Mouse (Mus musculus) monocyte, adult 2 months (primary cell): ENCODE data around the gene Tcf3.

Source experiments
- DNase-seq, 2 experiments: peaks; one replicate each; pipeline ENCODE4 v3.0.0; 2022; ENCODE audit warnings: low spot score in 2 of 2, low read depth in 1 of 2

Gene Tcf3

GRCm38 (mm10) chr10:80386735-80387471 is 46.5 kb downstream of the Tcf3 start:
- DNase-seq = no peak

- no peak for DNase-seq
Measured at GRCm38 (mm10) chr10:80385811-80386734, 47.4 kb downstream of the Tcf3 start.

GRCm38 (mm10) chr10:80385310-80385709 is 48.1 kb downstream of the Tcf3 start:
- no peak for DNase-seq

GRCm38 (mm10) chr10:80384709-80385108 is 48.7 kb downstream of the Tcf3 start:
- no peak for DNase-seq

- DNase-seq = no peak
Measured at GRCm38 (mm10) chr10:80384115-80384639, 49.3 kb downstream of the Tcf3 start.

GRCm38 (mm10) chr10:80383431-80383830 is 50.0 kb downstream of the Tcf3 start:
- DNase-seq = no peak

GRCm38 (mm10) chr10:80382641-80383365 is 50.6 kb downstream of the Tcf3 start:
- no peak for DNase-seq

GRCm38 (mm10) chr10:80377716-80378115 is 55.7 kb downstream of the Tcf3 start:
- DNase-seq = no peak

- peak; percentile 78 to 80 for DNase-seq
Measured at GRCm38 (mm10) chr10:80376160-80376559, 57.3 kb downstream of the Tcf3 start.

GRCm38 (mm10) chr10:80374063-80374462 is 59.4 kb downstream of the Tcf3 start:
- DNase-seq = peak; percentile 45 to 60

- DNase-seq = no peak
Measured at GRCm38 (mm10) chr10:80372706-80373105, 60.7 kb downstream of the Tcf3 start.

GRCm38 (mm10) chr10:80371983-80372382 is 61.5 kb downstream of the Tcf3 start:
- no peak for DNase-seq

- DNase-seq = no peak
Measured at GRCm38 (mm10) chr10:80371411-80371966, 62.0 kb downstream of the Tcf3 start.

- no peak for DNase-seq
Measured at GRCm38 (mm10) chr10:80369995-80370747, 63.3 kb downstream of the Tcf3 start.

GRCm38 (mm10) chr10:80368392-80368791 is 65.1 kb downstream of the Tcf3 start:
- DNase-seq = no peak

GRCm38 (mm10) chr10:80367954-80368353 is 65.5 kb downstream of the Tcf3 start:
- no peak for DNase-seq

GRCm38 (mm10) chr10:80365736-80366135 is 67.7 kb downstream of the Tcf3 start:
- DNase-seq = no peak

GRCm38 (mm10) chr10:80363734-80364133 is 69.7 kb downstream of the Tcf3 start:
- DNase-seq = no peak
